Mouse (Mus musculus) stomach, postnatal 0 days (tissue): Measurements from ENCODE around the gene Olfr643.

Source experiments
- CTCF ChIP-seq: IDR thresholded peaks from 2 replicates; pipeline ENCODE4 v1.5.1; 2016; ENCODE audit warnings: antibody characterized with exemption, low read depth, mild to moderate bottlenecking, moderate library complexity
- EP300 ChIP-seq: optimal IDR thresholded peaks from 2 replicates; pipeline ENCODE3; 2016; ENCODE audit warnings: antibody characterized with exemption

- no peak for TF ChIP-seq CTCF
- no peak for TF ChIP-seq EP300
Observed at GRCm38 (mm10) chr7:104061345-104061744, 75.9 kb downstream of the Olfr643 start, which contains the start of gene 4930516K23Rik.
